Mouse (Mus musculus) CH12.LX (cell line): ENCODE measurements around the gene Tusc2. TPM values are rescaled to one million over a fixed set of nuclear protein-coding genes. Genes with fewer than 3 reads are reported as not detected.

Experiments
- DNase-seq: peaks from one replicate; pipeline ENCODE4 v3.0.0-alpha.2; 2013; ENCODE audit errors: extremely low read depth
- H3K27ac ChIP-seq: 2 replicates; pipeline ENCODE4 v1.5.1; 2012; ENCODE audit warnings: low read depth, mild to moderate bottlenecking, control low read depth, moderate library complexity; ENCODE audit not compliant: insufficient read depth
- H3K27me3 ChIP-seq: replicated peaks from 2 replicates; pipeline ENCODE3; 2012; ENCODE audit warnings: inconsistent platforms
- H3K36me3 ChIP-seq, 2 experiments: replicated peaks in 1 of 2; 2 replicates each; pipeline versions ENCODE3 to v1.6.1; 2012; ENCODE audit warnings: inconsistent platforms in 1 of 2, low read length in 1 of 2, mild to moderate bottlenecking in 1 of 2, mixed read lengths in 1 of 2, moderate library complexity in 1 of 2; ENCODE audit not compliant: control insufficient read depth in 1 of 2, insufficient read depth in 1 of 2
- H3K4me1 ChIP-seq, 2 experiments: 2 replicates each; pipeline ENCODE4 v1.6.1; 2012; ENCODE audit warnings: inconsistent platforms in 1 of 2, moderate library complexity in 1 of 2; ENCODE audit not compliant: insufficient read depth in 2 of 2, control insufficient read depth in 1 of 2
- H3K4me2 ChIP-seq: 2 replicates; pipeline ENCODE4 v1.6.1; 2012; ENCODE audit warnings: low read depth, mild to moderate bottlenecking, control low read depth; ENCODE audit not compliant: poor library complexity, insufficient read depth, severe bottlenecking
- H3K4me3 ChIP-seq, 3 experiments: fragments of 150-350 bp in 1 of 3; sonication (generic) in 1 of 3; replicated peaks in 1 of 3; 2 replicates each; pipeline versions ENCODE3 to v1.5.1; 2011 to 2012; ENCODE audit warnings: low read depth in 2 of 3, low read length in 2 of 3, mild to moderate bottlenecking in 2 of 3, moderate library complexity in 2 of 3, control low read depth in 1 of 3, improper control_type of control experiment in 1 of 3, inconsistent platforms in 1 of 3, mixed read lengths in 1 of 3; ENCODE audit not compliant: poor library complexity in 1 of 3
- H3K79me2 ChIP-seq: replicated peaks from 2 replicates; pipeline ENCODE4 v1.6.1; 2012; ENCODE audit warnings: mild to moderate bottlenecking, moderate library complexity; ENCODE audit not compliant: control insufficient read depth, poor library complexity, insufficient read depth, severe bottlenecking; ENCODE audit errors: extremely low read depth
- H3K9ac ChIP-seq: 2 replicates; pipeline ENCODE4 v1.6.1; 2012; ENCODE audit warnings: low read depth, mild to moderate bottlenecking, control low read depth, moderate library complexity; ENCODE audit not compliant: insufficient read depth
- H3K9me3 ChIP-seq: replicated peaks from 2 replicates; pipeline ENCODE3; 2012; ENCODE audit warnings: low read length, inconsistent platforms, mixed read lengths
- BHLHE40 ChIP-seq: IDR thresholded peaks from 2 replicates; pipeline ENCODE4 v1.6.1; 2011; ENCODE audit warnings: mild to moderate bottlenecking, low read depth, low read length, improper control_type of control experiment
- CHD1 ChIP-seq: IDR thresholded peaks from 2 replicates; pipeline ENCODE4 v1.6.1; 2012; ENCODE audit warnings: low read depth, low read length, improper control_type of control experiment, inconsistent platforms
- CHD2 ChIP-seq: IDR thresholded peaks from 2 replicates; pipeline ENCODE4 v1.6.1; 2011; ENCODE audit warnings: low read length, improper control_type of control experiment
- CTCF ChIP-seq, 2 experiments: IDR thresholded peaks in 1 of 2; conservative IDR thresholded peaks in 1 of 2; 2 replicates each; pipeline ENCODE4 v1.5.1; 2011 to 2012; ENCODE audit warnings: low read depth in 2 of 2, low read length in 2 of 2, improper control_type of control experiment in 1 of 2, inconsistent platforms in 1 of 2, mild to moderate bottlenecking in 1 of 2, moderate library complexity in 1 of 2
- E2F4 ChIP-seq: IDR thresholded peaks from 2 replicates; pipeline ENCODE4 v1.6.1; 2011; ENCODE audit warnings: low read depth, low read length, improper control_type of control experiment; ENCODE audit not compliant: insufficient replicate concordance
- ELF1 ChIP-seq: IDR thresholded peaks from 2 replicates; pipeline ENCODE4 v1.6.1; 2014; ENCODE audit warnings: low read depth, mild to moderate bottlenecking, inconsistent platforms, low read length, improper control_type of control experiment
- EP300 ChIP-seq: IDR thresholded peaks from 2 replicates; pipeline ENCODE4 v1.6.1; 2011; ENCODE audit warnings: low read length, improper control_type of control experiment
- ETS1 ChIP-seq: conservative IDR thresholded peaks from 2 replicates; pipeline ENCODE4 v1.6.1; 2012; ENCODE audit warnings: low read depth, mild to moderate bottlenecking, inconsistent platforms, low read length, improper control_type of control experiment, moderate library complexity
- GABPA ChIP-seq: IDR thresholded peaks from 2 replicates; pipeline ENCODE4 v1.6.1; 2012; ENCODE audit warnings: low read depth, low read length, improper control_type of control experiment, inconsistent platforms; ENCODE audit not compliant: insufficient replicate concordance
- HCFC1 ChIP-seq: IDR thresholded peaks from 2 replicates; pipeline ENCODE4 v1.6.1; 2012; ENCODE audit warnings: low read depth, mild to moderate bottlenecking, inconsistent platforms, low read length, improper control_type of control experiment
- IRF4 ChIP-seq: IDR thresholded peaks from 2 replicates; pipeline ENCODE4 v1.6.1; 2014; ENCODE audit warnings: low read depth, mild to moderate bottlenecking, inconsistent platforms, low read length, improper control_type of control experiment
- JUN ChIP-seq: IDR thresholded peaks from 2 replicates; pipeline ENCODE4 v1.6.1; 2011; ENCODE audit warnings: low read depth, mild to moderate bottlenecking, low read length, improper control_type of control experiment, moderate library complexity; ENCODE audit not compliant: insufficient read depth
- JUND ChIP-seq: conservative IDR thresholded peaks from 2 replicates; pipeline ENCODE4 v1.6.1; 2011; ENCODE audit warnings: low read depth, low read length, improper control_type of control experiment
- KAT2A ChIP-seq: IDR thresholded peaks from 2 replicates; pipeline ENCODE4 v1.6.1; 2012; ENCODE audit warnings: low read length, improper control_type of control experiment, inconsistent platforms; ENCODE audit not compliant: insufficient replicate concordance
- MAFK ChIP-seq: IDR thresholded peaks from 2 replicates; pipeline ENCODE4 v1.6.1; 2011; ENCODE audit warnings: low read length, improper control_type of control experiment; ENCODE audit not compliant: insufficient replicate concordance
- MAX ChIP-seq: IDR thresholded peaks from 2 replicates; pipeline ENCODE4 v1.6.1; 2011; ENCODE audit warnings: low read length, improper control_type of control experiment
- MAZ ChIP-seq: IDR thresholded peaks from 2 replicates; pipeline ENCODE4 v1.6.1; 2012; ENCODE audit warnings: low read depth, mild to moderate bottlenecking, inconsistent platforms, low read length, improper control_type of control experiment, moderate library complexity
- MEF2A ChIP-seq: IDR thresholded peaks from 2 replicates; pipeline ENCODE4 v1.6.1; 2014; ENCODE audit warnings: low read depth, mild to moderate bottlenecking, inconsistent platforms, low read length, improper control_type of control experiment, borderline replicate concordance
- MXI1 ChIP-seq: IDR thresholded peaks from 2 replicates; pipeline ENCODE4 v1.6.1; 2011; ENCODE audit warnings: mild to moderate bottlenecking, low read depth, low read length, improper control_type of control experiment
- MYC ChIP-seq: IDR thresholded peaks from 2 replicates; pipeline ENCODE4 v1.6.1; 2011; ENCODE audit warnings: low read depth, mild to moderate bottlenecking, improper control_type of control experiment, low read length
- NELFE ChIP-seq: IDR thresholded peaks from 2 replicates; pipeline ENCODE4 v1.6.1; 2011; ENCODE audit warnings: low read depth, low read length, improper control_type of control experiment
- NRF1 ChIP-seq: IDR thresholded peaks from 2 replicates; pipeline ENCODE4 v1.6.1; 2014; ENCODE audit warnings: low read depth, mild to moderate bottlenecking, inconsistent platforms, low read length, improper control_type of control experiment, moderate library complexity
- PAX5 ChIP-seq: IDR thresholded peaks from 2 replicates; pipeline ENCODE4 v1.6.1; 2012; ENCODE audit warnings: low read length, inconsistent platforms, mixed read lengths
- POLR2A ChIP-seq: IDR thresholded peaks from 2 replicates; pipeline ENCODE4 v1.6.1; 2011; ENCODE audit warnings: low read depth, mild to moderate bottlenecking, improper control_type of control experiment, low read length
- POLR2AphosphoS2 ChIP-seq: IDR thresholded peaks from 2 replicates; pipeline ENCODE4 v1.6.1; 2011; ENCODE audit warnings: low read depth, low read length, improper control_type of control experiment
- RAD21 ChIP-seq: IDR thresholded peaks from 2 replicates; pipeline ENCODE4 v1.6.1; 2011; ENCODE audit warnings: low read depth, mild to moderate bottlenecking, low read length, improper control_type of control experiment, moderate library complexity
- RCOR1 ChIP-seq: conservative IDR thresholded peaks from 2 replicates; pipeline ENCODE4 v1.6.1; 2012; ENCODE audit warnings: low read depth, mild to moderate bottlenecking, inconsistent platforms, low read length, improper control_type of control experiment
- SIN3A ChIP-seq: IDR thresholded peaks from 2 replicates; pipeline ENCODE4 v1.6.1; 2012; ENCODE audit warnings: low read length, improper control_type of control experiment, inconsistent platforms
- SMC3 ChIP-seq: IDR thresholded peaks from 2 replicates; pipeline ENCODE4 v1.6.1; 2011; ENCODE audit warnings: low read depth, low read length, improper control_type of control experiment
- TBP ChIP-seq: conservative IDR thresholded peaks from 2 replicates; pipeline ENCODE4 v1.6.1; 2011; ENCODE audit warnings: low read depth, low read length, improper control_type of control experiment
- TCF12 ChIP-seq: IDR thresholded peaks from 2 replicates; pipeline ENCODE4 v1.6.1; 2014; ENCODE audit warnings: low read depth, mild to moderate bottlenecking, inconsistent platforms, low read length, improper control_type of control experiment
- UBTF ChIP-seq: IDR thresholded peaks from 2 replicates; pipeline ENCODE4 v1.6.1; 2012; ENCODE audit warnings: low read depth, mild to moderate bottlenecking, inconsistent platforms, low read length, improper control_type of control experiment, moderate library complexity
- USF1 ChIP-seq: IDR thresholded peaks from 2 replicates; pipeline ENCODE4 v1.6.1; 2014; ENCODE audit warnings: low read depth, mild to moderate bottlenecking, inconsistent platforms, low read length, improper control_type of control experiment
- USF2 ChIP-seq: conservative IDR thresholded peaks from 2 replicates; pipeline ENCODE4 v1.6.1; 2011; ENCODE audit warnings: low read depth, low read length, improper control_type of control experiment
- ZC3H11A ChIP-seq: IDR thresholded peaks from 2 replicates; pipeline ENCODE4 v1.6.1; 2012; ENCODE audit warnings: low read depth, mild to moderate bottlenecking, inconsistent platforms, low read length, improper control_type of control experiment
- ZKSCAN1 ChIP-seq: IDR thresholded peaks from 2 replicates; pipeline ENCODE4 v1.6.1; 2012; ENCODE audit warnings: low read depth, inconsistent platforms, low read length, improper control_type of control experiment, borderline replicate concordance
- ZMIZ1 ChIP-seq: IDR thresholded peaks from 2 replicates; pipeline ENCODE4 v1.6.1; 2012; ENCODE audit warnings: low read depth, mild to moderate bottlenecking, inconsistent platforms, low read length, improper control_type of control experiment
- ZNF384 ChIP-seq: IDR thresholded peaks from 2 replicates; pipeline ENCODE4 v1.6.1; 2012; ENCODE audit warnings: low read depth, low read length, improper control_type of control experiment, inconsistent platforms
- dilution Hi-C: fragments of 300-500 bp; cut with MboI; formaldehyde crosslinking; loops from 2 replicates; pipeline ENCODE4 v1.14.3; 2020; ENCODE audit warnings: low sequenced_read_pairs; ENCODE audit not compliant: extremely low pct_unique_long_range_greater_than_20kb, extremely low pct_ligation_motif_present
- in situ Hi-C: fragments of 300-500 bp; cut with MboI; formaldehyde crosslinking; loops from 3 replicates; pipeline ENCODE4 v1.14.3; 2019; ENCODE audit warnings: low sequenced_read_pairs, low pct_ligation_motif_present, low pct_unique_long_range_greater_than_20kb, mixed read lengths
- polyA plus RNA-seq: library from polyadenylated mRNA; unstranded; fragments of >175 nt; gene quantifications from 2 replicates; pipeline ENCODE4 v1.2.1, GENCODE M21; 2012; ENCODE audit warnings: low read depth; ENCODE audit not compliant: insufficient read length
- total RNA-seq, 2 experiments: library from RNA; depleted of rRNA; stranded (reverse); fragments of 300-350 nt in 1 of 2; fragments of >200 nt in 1 of 2; gene quantifications; 2 replicates each; pipeline ENCODE4 v1.2.3; 2012 to 2014

Tusc2 gene
- total and polyA plus RNA-seq, 3 experiments: 23.0 to 39.2 (median 33.3) TPM

- H3K9me3 ChIP-seq: no peaks in the 10 kb centered on the region
- H3K9ac ChIP-seq: no peak overlapping the region
- in situ Hi-C loops: no loop called here
- H3K27me3 ChIP-seq: no peaks in the 10 kb centered on the region
- H3K4me2 ChIP-seq: peak overlapping the region; percentile 0; the same call in 1 of the 2 replicates
- H3K4me1 ChIP-seq: peaks cover 27 to 63% of the 10 kb centered on the region in 2 experiments
- DNase-seq: peak; percentile 85
- H3K36me3 ChIP-seq: peaks cover 4 to 35% of the 10 kb centered on the region in 2 experiments
- H3K4me3 ChIP-seq: no peak overlapping the region
- no peaks in the 10 kb centered on the region for H3K79me2 ChIP-seq
- dilution Hi-C loops: no loop called here
- H3K27ac ChIP-seq: no peak overlapping the region
- TF ChIP-seq MYC (no peak), KAT2A (0 out of 2 replicates have a peak, but pooled peaks have one; percentile 47), GABPA (no peak), BHLHE40 (peak; percentile 76), PAX5 (no peak), ZC3H11A (no peak), TCF12 (peak; percentile 64; the same call in 1 of the 2 replicates), ELF1 (no peak), RAD21 (no peak; the same call in 1 of the 2 replicates), JUND (no peak), JUN (no peak), EP300 (0 out of 2 replicates have a peak, but pooled peaks have one; percentile 50), USF1 (no peak), MAFK (no peak), ETS1 (peak; percentile 64), E2F4 (no peak), MAZ (peak; percentile 54; the same call in 1 of the 2 replicates), SIN3A (no peak), IRF4 (no peak), MAX (no peak), NRF1 (no peak), POLR2AphosphoS2 (no peak), NELFE (no peak), ZNF384 (no peak), HCFC1 (no peak), USF2 (no peak), RCOR1 (no peak), SMC3 (peak; percentile 9; the same call in 1 of the 2 replicates), TBP (0 out of 2 replicates have a peak, but pooled peaks have one; percentile 18), POLR2A (no peak), CTCF (conservative IDR thresholded peaks at IDR 0.05 in 1 of 2, IDR thresholded peaks at IDR 0.05 in 1 of 2; ENCODE audit: low read depth in 2 of 2, low read length in 2 of 2) (no peak), ZKSCAN1 (no peak), CHD2 (0 out of 2 replicates have a peak, but pooled peaks have one; percentile 37), MEF2A (peak; percentile 67; the same call in 1 of the 2 replicates), ZMIZ1 (0 out of 2 replicates have a peak, but pooled peaks have one; percentile 50), UBTF (no peak; the same call in 1 of the 2 replicates), MXI1 (peak; percentile 60), CHD1 (no peak)
These were observed 40.2 kb downstream of the Tusc2 start for GRCm38 (mm10) chr9:107603251-107603650.
